Mouse (Mus musculus): ENCODE results near the gene Slc39a7. TPM values are rescaled to one million over a fixed set of nuclear protein-coding genes. Genes with fewer than 3 reads are reported as not detected.

The Slc39a7 gene
- total and polyA plus RNA-seq, 3 experiments, result 64.0 to 79.8 (median 76.0) TPM

- Histone ChIP-seq H3K36me3 (ENCODE audit: control insufficient read depth, insufficient read depth, low read length) (no peaks in the 10 kb centered on the region), H3K27ac (peak overlapping the region; percentile 78), H3K4me3 (no peak overlapping the region), H3K4me1 (ENCODE audit: control insufficient read depth, insufficient read depth, low read length) (peaks cover 18% of the 10 kb centered on the region), H3K27me3 (ENCODE audit: control insufficient read depth, insufficient read depth, low read length) (no peaks in the 10 kb centered on the region), H3K79me2 (replicated peaks; ENCODE audit: control insufficient read depth, insufficient read depth, low read length) (no peaks in the 10 kb centered on the region), H3K9ac (ENCODE audit: low read depth, low read length) (peak overlapping the region; percentile 20; the same call in 1 of the 2 replicates)
- 72% methylated on average over 19 of the region's 19 CpGs for WGBS
- TF ChIP-seq CTCF (IDR thresholded peaks at IDR 0.05) (no peak), POLR2A (IDR thresholded peaks at IDR 0.05; ENCODE audit: insufficient read depth, low read depth, low read length) (no peak)
- DNase-seq, result no peak
- intact Hi-C loops (cut with DNase I), result loop anchor here (5.0 kb wide), 1 partner anchor 83 kb away; no protein-coding TSS in a partner anchor
Measured at GRCm38 (mm10) chr17:33980181-33981035, 51.1 kb downstream of the Slc39a7 start.

- 77% methylated on average over 6 of the region's 6 CpGs for WGBS
- no peak for TF ChIP-seq POLR2A (IDR thresholded peaks at IDR 0.05; ENCODE audit: insufficient read depth, low read depth, low read length)
- no peak for TF ChIP-seq EP300 (IDR thresholded peaks at IDR 0.05; ENCODE audit: insufficient read depth, low read depth, low read length)
- TF ChIP-seq CTCF (IDR thresholded peaks at IDR 0.05), result no peak
- Histone ChIP-seq H3K4me3 (no peak overlapping the region), H3K36me3 (ENCODE audit: control insufficient read depth, insufficient read depth, low read length) (no peaks in the 10 kb centered on the region), H3K27me3 (ENCODE audit: control insufficient read depth, insufficient read depth, low read length) (no peaks in the 10 kb centered on the region), H3K79me2 (replicated peaks; ENCODE audit: control insufficient read depth, insufficient read depth, low read length) (no peaks in the 10 kb centered on the region), H3K27ac (peak overlapping the region; percentile 81), H3K4me1 (ENCODE audit: control insufficient read depth, insufficient read depth, low read length) (peaks cover 18% of the 10 kb centered on the region), H3K9ac (ENCODE audit: low read depth, low read length) (no peak overlapping the region)
- DNase-seq, result no peak
- intact Hi-C loops (cut with DNase I), result loop anchor here (5.0 kb wide), 1 partner anchor 82 kb away; no protein-coding TSS in a partner anchor
Measured at GRCm38 (mm10) chr17:33979512-33980050, 51.9 kb downstream of the Slc39a7 start.

GRCm38 (mm10) chr17:33978631-33979031 lies 52.9 kb downstream of the Slc39a7 start:
- H3K27ac ChIP-seq, result peak overlapping the region; percentile 81
- H3K36me3 ChIP-seq (ENCODE audit: control insufficient read depth, insufficient read depth, low read length), result no peaks in the 10 kb centered on the region
- WGBS, result under 1% methylated on average over 17 of the region's 17 CpGs
- no peaks in the 10 kb centered on the region for H3K27me3 ChIP-seq (ENCODE audit: control insufficient read depth, insufficient read depth, low read length)
- DNase-seq, result peak; percentile 84 to 91
- H3K4me3 ChIP-seq, result peak overlapping the region; percentile 66
- no peaks in the 10 kb centered on the region for H3K79me2 ChIP-seq (replicated peaks; ENCODE audit: control insufficient read depth, insufficient read depth, low read length)
- TF ChIP-seq EP300 (IDR thresholded peaks at IDR 0.05; ENCODE audit: insufficient read depth, low read depth, low read length) (peak; percentile 57; the same call in 1 of the 2 replicates), CTCF (IDR thresholded peaks at IDR 0.05) (no peak), POLR2A (IDR thresholded peaks at IDR 0.05; ENCODE audit: insufficient read depth, low read depth, low read length) (peak; percentile 91)
- H3K4me1 ChIP-seq (ENCODE audit: control insufficient read depth, insufficient read depth, low read length), result peaks cover 18% of the 10 kb centered on the region
- intact Hi-C loops (cut with DNase I), result no loop called here
- peak overlapping the region; percentile 82 for H3K9ac ChIP-seq (ENCODE audit: low read depth, low read length)

Small RNA genes within 50 kb of the gene (microRNA-seq; reads per million reads assigned to microRNA genes)
- gene Mir219a-1 (0 to 0.39 reads per million in 2 experiments), gene Mir219c (0 reads per million in 2 experiments)

Other genes starting within 250 kb of the Slc39a7 start
Only the 30 nearest of the 33 such genes appear.
- gene Rps28, start 207.1 kb downstream of the Slc39a7 start, total RNA-seq (2021), result 100 to 1,000 TPM; 683 to 757 TPM
- gene Rps28, start 207.1 kb downstream of the Slc39a7 start, polyA plus RNA-seq (2012; rRNA removed), result 329 and 480 TPM in 2 replicates
- gene Ndufa7, start 207.1 kb downstream of the Slc39a7 start, total RNA-seq (2021), result 100 to 1,000 TPM; 609 to 707 TPM
- gene Ndufa7, start 207.1 kb downstream of the Slc39a7 start, polyA plus RNA-seq (2012; rRNA removed), result 755 and 759 TPM in 2 replicates
- gene Cd320, start 188.6 kb downstream of the Slc39a7 start, total RNA-seq (2021), result 10 to 100 TPM; 27.8 to 34.3 TPM
- 36.1 and 46.9 TPM in 2 replicates for gene Cd320, start 188.6 kb downstream of the Slc39a7 start, polyA plus RNA-seq (2012; rRNA removed)
- not detected for gene Gm7029, start 157.8 kb downstream of the Slc39a7 start, total RNA-seq (2021)
- not detected in 2 replicates for gene Gm7029, start 157.8 kb downstream of the Slc39a7 start, polyA plus RNA-seq (2012; rRNA removed)
- under 1 TPM; 0.57 to 0.66 TPM for gene Kifc1, start 141.0 kb downstream of the Slc39a7 start, total RNA-seq (2021)
- gene Kifc1, start 141.0 kb downstream of the Slc39a7 start, polyA plus RNA-seq (2012; rRNA removed), result 0.59 and 0.94 TPM in 2 replicates
- gene Platr17, start 126.5 kb downstream of the Slc39a7 start, total RNA-seq (2021), result not detected
- gene Platr17, start 126.5 kb downstream of the Slc39a7 start, polyA plus RNA-seq (2012; rRNA removed), result not detected in 2 replicates
- gene Daxx, start 122.3 kb downstream of the Slc39a7 start, total RNA-seq (2021), result 10 to 100 TPM; 11.5 to 16.4 TPM
- gene Daxx, start 122.3 kb downstream of the Slc39a7 start, polyA plus RNA-seq (2012; rRNA removed), result 18.5 and 20.5 TPM in 2 replicates
- gene Tapbp, start 115.8 kb downstream of the Slc39a7 start, total RNA-seq (2021), result 100 to 1,000 TPM in 1 of 2 experiments, 10 to 100 TPM in 1; 98.9 to 124 TPM
- 62.5 and 75.7 TPM in 2 replicates for gene Tapbp, start 115.8 kb downstream of the Slc39a7 start, polyA plus RNA-seq (2012; rRNA removed)
- 10 to 100 TPM; 13.7 to 18.8 TPM for gene Zbtb22, start 115.8 kb downstream of the Slc39a7 start, total RNA-seq (2021)
- gene Zbtb22, start 115.8 kb downstream of the Slc39a7 start, polyA plus RNA-seq (2012; rRNA removed), result 24.6 and 26.8 TPM in 2 replicates
- 10 to 100 TPM; 33.2 to 36.0 TPM for gene Rgl2, start 102.1 kb downstream of the Slc39a7 start, total RNA-seq (2021)
- 89.1 and 101 TPM in 2 replicates for gene Rgl2, start 102.1 kb downstream of the Slc39a7 start, polyA plus RNA-seq (2012; rRNA removed)
- 10 to 100 TPM; 77.7 to 81.0 TPM for gene Pfdn6, start 91.3 kb downstream of the Slc39a7 start, total RNA-seq (2021)
- 28.0 and 29.6 TPM in 2 replicates for gene Pfdn6, start 91.3 kb downstream of the Slc39a7 start, polyA plus RNA-seq (2012; rRNA removed)
- 10 to 100 TPM in 1 of 2 experiments, 1 to 10 TPM in 1; 8.8 to 10.0 TPM for gene Wdr46, start 91.0 kb downstream of the Slc39a7 start, total RNA-seq (2021)
- gene Wdr46, start 91.0 kb downstream of the Slc39a7 start, polyA plus RNA-seq (2012; rRNA removed), result 8.7 and 9.1 TPM in 2 replicates
- 1 to 10 TPM; 1.8 to 1.9 TPM for gene B3galt4, start 80.2 kb downstream of the Slc39a7 start, total RNA-seq (2021)
- 2.4 and 3.4 TPM in 2 replicates for gene B3galt4, start 80.2 kb downstream of the Slc39a7 start, polyA plus RNA-seq (2012; rRNA removed)
- 10 to 100 TPM; 38.1 to 39.1 TPM for gene Vps52, start 75.9 kb downstream of the Slc39a7 start, total RNA-seq (2021)
- 47.8 and 56.4 TPM in 2 replicates for gene Vps52, start 75.9 kb downstream of the Slc39a7 start, polyA plus RNA-seq (2012; rRNA removed)
- 100 to 1,000 TPM; 364 to 420 TPM for gene Rps18, start 75.7 kb downstream of the Slc39a7 start, total RNA-seq (2021)
- gene Rps18, start 75.7 kb downstream of the Slc39a7 start, polyA plus RNA-seq (2012; rRNA removed), result 180 and 194 TPM in 2 replicates
- gene H2-K1, start 31.3 kb downstream of the Slc39a7 start, total RNA-seq (2021), result 100 to 1,000 TPM; 103 to 117 TPM
- 655 and 1,075 TPM in 2 replicates for gene H2-K1, start 31.3 kb downstream of the Slc39a7 start, polyA plus RNA-seq (2012; rRNA removed)
- gene Ring1, start 7.0 kb downstream of the Slc39a7 start, total RNA-seq (2021), result 10 to 100 TPM; 13.0 to 13.1 TPM
- 18.6 and 20.8 TPM in 2 replicates for gene Ring1, start 7.0 kb downstream of the Slc39a7 start, polyA plus RNA-seq (2012; rRNA removed)
- 100 to 1,000 TPM; 112 to 138 TPM for gene H2-Ke6, start 3.6 kb downstream of the Slc39a7 start, total RNA-seq (2021)
- gene H2-Ke6, start 3.6 kb downstream of the Slc39a7 start, polyA plus RNA-seq (2012; rRNA removed), result 87.0 and 91.6 TPM in 2 replicates
- gene Rxrb, start 130 bp upstream of the Slc39a7 start, total RNA-seq (2021), result 10 to 100 TPM; 39.1 to 42.4 TPM
- gene Rxrb, start 130 bp upstream of the Slc39a7 start, polyA plus RNA-seq (2012; rRNA removed), result 38.8 and 41.3 TPM in 2 replicates
- 1 to 10 TPM in 1 of 2 experiments, under 1 TPM in 1; 0.89 to 1.8 TPM for gene Col11a2, start 7.8 kb upstream of the Slc39a7 start, total RNA-seq (2021)
- 0.98 and 1.7 TPM in 2 replicates for gene Col11a2, start 7.8 kb upstream of the Slc39a7 start, polyA plus RNA-seq (2012; rRNA removed)
- under 1 TPM; 0.20 to 0.29 TPM for gene H2-Oa, start 60.7 kb upstream of the Slc39a7 start, total RNA-seq (2021)
- 0.79 and 3.2 TPM in 2 replicates for gene H2-Oa, start 60.7 kb upstream of the Slc39a7 start, polyA plus RNA-seq (2012; rRNA removed)
- 1 to 10 TPM; 4.0 to 7.5 TPM for gene H2-DMa, start 87.9 kb upstream of the Slc39a7 start, total RNA-seq (2021)
- 12.2 and 21.3 TPM in 2 replicates for gene H2-DMa, start 87.9 kb upstream of the Slc39a7 start, polyA plus RNA-seq (2012; rRNA removed)
- gene Brd2, start 91.0 kb upstream of the Slc39a7 start, total RNA-seq (2021), result 10 to 100 TPM; 67.6 to 71.1 TPM
- 78.9 and 118 TPM in 2 replicates for gene Brd2, start 91.0 kb upstream of the Slc39a7 start, polyA plus RNA-seq (2012; rRNA removed)
- 1 to 10 TPM; 2.1 to 2.3 TPM for gene H2-DMb2, start 111.6 kb upstream of the Slc39a7 start, total RNA-seq (2021)
- gene H2-DMb2, start 111.6 kb upstream of the Slc39a7 start, polyA plus RNA-seq (2012; rRNA removed), result 2.3 and 7.6 TPM in 2 replicates
- 1 to 10 TPM; 1.6 to 2.2 TPM for gene H2-DMb1, start 121.4 kb upstream of the Slc39a7 start, total RNA-seq (2021)
- 8.9 and 19.1 TPM in 2 replicates for gene H2-DMb1, start 121.4 kb upstream of the Slc39a7 start, polyA plus RNA-seq (2012; rRNA removed)
- gene Tap1, start 155.9 kb upstream of the Slc39a7 start, total RNA-seq (2021), result 1 to 10 TPM; 3.4 to 7.2 TPM
- 10.9 and 11.7 TPM in 2 replicates for gene Tap1, start 155.9 kb upstream of the Slc39a7 start, polyA plus RNA-seq (2012; rRNA removed)
- gene Psmb9, start 156.1 kb upstream of the Slc39a7 start, total RNA-seq (2021), result 10 to 100 TPM in 1 of 2 experiments, 1 to 10 TPM in 1; 6.9 to 13.5 TPM
- 16.0 and 20.5 TPM in 2 replicates for gene Psmb9, start 156.1 kb upstream of the Slc39a7 start, polyA plus RNA-seq (2012; rRNA removed)
- 10 to 100 TPM; 12.3 to 18.9 TPM for gene Psmb8, start 166.0 kb upstream of the Slc39a7 start, total RNA-seq (2021)
- gene Psmb8, start 166.0 kb upstream of the Slc39a7 start, polyA plus RNA-seq (2012; rRNA removed), result 33.5 and 44.2 TPM in 2 replicates
- gene Tap2, start 171.8 kb upstream of the Slc39a7 start, total RNA-seq (2021), result 10 to 100 TPM; 26.1 to 31.2 TPM
- 25.0 and 26.5 TPM in 2 replicates for gene Tap2, start 171.8 kb upstream of the Slc39a7 start, polyA plus RNA-seq (2012; rRNA removed)
- gene H2-Ob, start 207.2 kb upstream of the Slc39a7 start, total RNA-seq (2021), result 1 to 10 TPM in 1 of 2 experiments, under 1 TPM in 1; 0.55 to 1.0 TPM
- 3.5 and 6.2 TPM in 2 replicates for gene H2-Ob, start 207.2 kb upstream of the Slc39a7 start, polyA plus RNA-seq (2012; rRNA removed)

Data from heart, adult 2 months (tissue).